Mouse (Mus musculus) spleen, adult 2 months (tissue): Measurements from ENCODE around the gene Adamts8.

Experiments used
- CTCF ChIP-seq: fragments of 200-500 bp; IDR thresholded peaks from 2 replicates; pipeline ENCODE4 v1.5.1; 2011; ENCODE audit warnings: mild to moderate bottlenecking, inconsistent platforms; ENCODE audit not compliant: insufficient read depth, insufficient read length, insufficient replicate concordance; ENCODE audit errors: extremely low read depth
- POLR2A ChIP-seq: fragments of 200-500 bp; IDR thresholded peaks from 2 replicates; pipeline ENCODE4 v1.6.1; 2011; ENCODE audit warnings: low read depth, low read length, inconsistent platforms

GRCm38 (mm10) chr9:30993106-30993505 lies 50.7 kb downstream of the Adamts8 start:
- TF ChIP-seq CTCF (no peak), POLR2A (no peak)
